ENCODE assay signal across 18 mouse cellular contexts in the genomic region with DNA sequence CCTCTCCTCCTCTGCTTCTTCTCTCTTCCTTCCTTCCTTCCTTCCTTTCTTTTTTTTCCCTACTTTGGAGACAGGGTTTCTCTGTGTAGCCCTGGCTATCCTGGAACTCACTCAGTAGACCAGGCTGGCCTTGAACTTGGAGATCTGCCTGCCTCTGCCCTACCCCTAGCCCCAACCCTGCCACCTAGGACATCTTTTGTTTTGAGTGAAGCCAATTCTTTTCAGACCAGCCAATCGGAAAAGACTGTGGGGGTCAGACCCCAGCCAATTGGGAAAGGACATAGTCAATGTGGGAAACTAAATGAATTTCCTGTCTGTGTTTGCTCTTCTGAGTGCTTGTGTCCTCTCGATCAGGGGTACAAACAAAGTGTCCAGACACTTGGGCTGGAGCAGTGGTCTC. TPM values are rescaled to one million over a fixed set of nuclear protein-coding genes. Genes with fewer than 3 reads are reported as not detected.
DNase-seq lines count a peak whose midpoint lies in the region; ATAC-seq and TF ChIP-seq lines count a peak whose summit lies in the region.
"Had no signal": no experiment of that assay in that cellular context is flagged by ENCODE, and none has a peak within 500 bp of the region (broad histone marks: within the 10 kb centered on the region; RNA-seq: fewer than 3 reads in every experiment).

No protein-coding gene starts in this region.

- intact Hi-C loops in heart, postnatal 10 days (cut with DNase I), result no loop called here

- H3K27me3 ChIP-seq in heart, embryonic 13.5 days (replicated peaks), result no peaks in the 10 kb centered on the region
- no peaks in the 10 kb centered on the region for H3K27me3 ChIP-seq in lung, embryonic 16.5 days (ENCODE audit: control insufficient read depth, insufficient read depth, low read depth, low read length)
- no peaks in the 10 kb centered on the region for H3K27me3 ChIP-seq in limb, embryonic 10.5 days (ENCODE audit: low read depth, poor library complexity, severe bottlenecking)
- no peaks in the 10 kb centered on the region for H3K27me3 ChIP-seq in liver, postnatal 0 days (ENCODE audit: insufficient read depth, low read length)
- no peaks in the 10 kb centered on the region for H3K27me3 ChIP-seq in hindbrain, embryonic 16.5 days (replicated peaks; ENCODE audit: control insufficient read depth, insufficient read depth, low read length)
- H3K27me3 ChIP-seq: megakaryocyte, embryonic 14.5 days had no signal

- no peak for TF ChIP-seq CTCF in liver, postnatal 0 days (IDR thresholded peaks at IDR 0.05; ENCODE audit: low read depth)

- no peak for ATAC-seq in heart, embryonic 13.5 days (ENCODE audit: extremely low read depth, insufficient number of reproducible peaks, low FRiP score, low TSS enrichment)
- no peak for ATAC-seq in lung, embryonic 16.5 days (ENCODE audit: low read depth)
- ATAC-seq in liver, postnatal 0 days, result no peak
- ATAC-seq in CD4-positive, CD25-positive, alpha-beta regulatory T cell, adult 4 months, result no peak
- ATAC-seq in hindbrain, embryonic 16.5 days, result no peak
- ATAC-seq: intestine, embryonic 16.5 days had no signal

- H3K36me3 ChIP-seq in heart, embryonic 13.5 days, result no peaks in the 10 kb centered on the region
- no peaks in the 10 kb centered on the region for H3K36me3 ChIP-seq in lung, embryonic 16.5 days (ENCODE audit: control insufficient read depth, insufficient read depth, low read length)
- no peaks in the 10 kb centered on the region for H3K36me3 ChIP-seq in limb, embryonic 10.5 days
- H3K36me3 ChIP-seq in liver, postnatal 0 days (replicated peaks; ENCODE audit: insufficient read depth, low read length), result no peaks in the 10 kb centered on the region
- no peaks in the 10 kb centered on the region for H3K36me3 ChIP-seq in hindbrain, embryonic 16.5 days (ENCODE audit: control insufficient read depth, insufficient read depth, low read length)

- no peak for TF ChIP-seq EP300 in liver, postnatal 0 days (IDR thresholded peaks at IDR 0.05; ENCODE audit: low read depth)

- no peak overlapping the region for H3K4me3 ChIP-seq in heart, embryonic 13.5 days
- H3K4me3 ChIP-seq in lung, embryonic 16.5 days (ENCODE audit: low read length), result no peak overlapping the region
- H3K4me3 ChIP-seq in limb, embryonic 10.5 days, result no peak overlapping the region
- H3K4me3 ChIP-seq in liver, postnatal 0 days (ENCODE audit: low read depth, low read length), result no peak overlapping the region
- no peak overlapping the region for H3K4me3 ChIP-seq in hindbrain, embryonic 16.5 days (ENCODE audit: low read length)
- H3K4me3 ChIP-seq: gastrocnemius, adult 2 months; layer of hippocampus, adult 2 months had no signal

- H3K9ac ChIP-seq in heart, embryonic 13.5 days, result no peak overlapping the region; the same call in 1 of the 2 replicates
- no peak overlapping the region for H3K9ac ChIP-seq in lung, embryonic 16.5 days (ENCODE audit: low read length)
- H3K9ac ChIP-seq in liver, postnatal 0 days (replicated peaks), result peak overlapping the region; percentile 53; the same call in 1 of the 2 replicates
- no peak overlapping the region for H3K9ac ChIP-seq in hindbrain, embryonic 16.5 days (ENCODE audit: low read depth, low read length)

- peak overlapping the region; percentile 34 for H3K4me2 ChIP-seq in heart, embryonic 13.5 days
- no peak overlapping the region for H3K4me2 ChIP-seq in lung, embryonic 16.5 days (ENCODE audit: low read depth, low read length)
- H3K4me2 ChIP-seq in liver, postnatal 0 days (ENCODE audit: low read depth, low read length), result no peak overlapping the region
- H3K4me2 ChIP-seq in hindbrain, embryonic 16.5 days (ENCODE audit: low read length), result no peak overlapping the region

- peak overlapping the region; percentile 88 for H3K27ac ChIP-seq in heart, embryonic 13.5 days (replicated peaks)
- H3K27ac ChIP-seq in lung, embryonic 16.5 days (ENCODE audit: low read length), result peak overlapping the region; percentile 74; the same call in 1 of the 2 replicates
- H3K27ac ChIP-seq in limb, embryonic 10.5 days, result peak overlapping the region; percentile 64
- peak overlapping the region; percentile 82 for H3K27ac ChIP-seq in liver, postnatal 0 days (ENCODE audit: low read depth)
- H3K27ac ChIP-seq in hindbrain, embryonic 16.5 days (ENCODE audit: low read depth, low read length), result no peak overlapping the region
- H3K27ac ChIP-seq: gastrocnemius, adult 2 months; layer of hippocampus, adult 2 months had no signal

- H3K4me1 ChIP-seq in heart, embryonic 13.5 days, result peaks cover 66% of the 10 kb centered on the region
- peaks cover 25% of the 10 kb centered on the region for H3K4me1 ChIP-seq in lung, embryonic 16.5 days (replicated peaks; ENCODE audit: control insufficient read depth, insufficient read depth, low read length)
- peaks cover 56% of the 10 kb centered on the region for H3K4me1 ChIP-seq in limb, embryonic 10.5 days
- H3K4me1 ChIP-seq in liver, postnatal 0 days (ENCODE audit: insufficient read depth), result peaks cover 45% of the 10 kb centered on the region
- peaks cover 6% of the 10 kb centered on the region for H3K4me1 ChIP-seq in hindbrain, embryonic 16.5 days (ENCODE audit: control insufficient read depth, insufficient read depth, low read depth, low read length)

- DNase-seq in heart, postnatal 10 days, result no peak
- no peak for DNase-seq in lung, postnatal 25 days (ENCODE audit: low spot score)
- DNase-seq in limb, embryonic 10.5 days (ENCODE audit: low spot score), result no peak
- DNase-seq in liver, postnatal 0 days, result no peak
- DNase-seq: adrenal gland, adult 8-10 months; cerebellum, adult 11 months; cerebellum, postnatal 14 days; gastrocnemius, adult 2 months; kidney, postnatal 10 days; left cerebral cortex, postnatal 4 days; lung, postnatal 10 days had no signal

- 52% methylated on average over 2 of the region's 2 CpGs for whole genome bisulfite sequencing in heart, embryonic 13.5 days
- 50% methylated on average over 2 of the region's 2 CpGs for WGBS in lung, embryonic 16.5 days
- 74% methylated on average over 2 of the region's 2 CpGs for WGBS in limb, embryonic 10.5 days
- 66% methylated on average over 2 of the region's 2 CpGs for WGBS in liver, postnatal 0 days (ENCODE audit: insufficient replicate concordance)
- 68% methylated on average over 2 of the region's 2 CpGs for WGBS in hindbrain, embryonic 16.5 days

- H3K9me3 ChIP-seq in heart, embryonic 13.5 days, result no peaks in the 10 kb centered on the region
- H3K9me3 ChIP-seq in lung, embryonic 16.5 days (ENCODE audit: control insufficient read depth, low read length), result no peaks in the 10 kb centered on the region
- no peaks in the 10 kb centered on the region for H3K9me3 ChIP-seq in limb, embryonic 10.5 days (replicated peaks)
- no peaks in the 10 kb centered on the region for H3K9me3 ChIP-seq in liver, postnatal 0 days (ENCODE audit: low read length)
- H3K9me3 ChIP-seq in hindbrain, embryonic 16.5 days (ENCODE audit: control insufficient read depth, low read length), result no peaks in the 10 kb centered on the region

RNA-seq across cellular contexts. Expression of a gene that starts 42.0 kb away (rescaled TPM):
- polyA plus RNA-seq in heart, embryonic 13.5 days (2015; fragmentation: Nextera tagmentation; extraction: Ambion mirVana), result 19.3 and 20.0 TPM in 2 replicates
- total RNA-seq in heart, postnatal 10 days (2021), result 10 to 100 TPM; 40.6 to 51.5 TPM
- 15.6 and 16.6 TPM in 2 replicates for polyA plus RNA-seq in lung, embryonic 16.5 days (2015; fragmentation: Nextera tagmentation; extraction: Ambion mirVana)
- polyA plus RNA-seq in limb, embryonic 10.5 days (2016; fragmentation: Nextera tagmentation; extraction: Ambion mirVana), result 27.4 and 31.0 TPM in 2 replicates
- polyA plus RNA-seq in liver, postnatal 0 days (2015; fragmentation: Nextera tagmentation; extraction: Ambion mirVana), result 35.6 and 57.1 TPM in 2 replicates
- polyA plus RNA-seq in CD4-positive, CD25-positive, alpha-beta regulatory T cell, adult 4 months (2017; shearing (Covaris generic)), result 100 to 1,000 TPM; 484 to 510 TPM
- 7.2 and 8.2 TPM in 2 replicates for polyA plus RNA-seq in hindbrain, embryonic 16.5 days (2015; fragmentation: Nextera tagmentation; extraction: Ambion mirVana)
